8 mouse cellular contexts compared by ENCODE assay signal in the genomic region with DNA sequence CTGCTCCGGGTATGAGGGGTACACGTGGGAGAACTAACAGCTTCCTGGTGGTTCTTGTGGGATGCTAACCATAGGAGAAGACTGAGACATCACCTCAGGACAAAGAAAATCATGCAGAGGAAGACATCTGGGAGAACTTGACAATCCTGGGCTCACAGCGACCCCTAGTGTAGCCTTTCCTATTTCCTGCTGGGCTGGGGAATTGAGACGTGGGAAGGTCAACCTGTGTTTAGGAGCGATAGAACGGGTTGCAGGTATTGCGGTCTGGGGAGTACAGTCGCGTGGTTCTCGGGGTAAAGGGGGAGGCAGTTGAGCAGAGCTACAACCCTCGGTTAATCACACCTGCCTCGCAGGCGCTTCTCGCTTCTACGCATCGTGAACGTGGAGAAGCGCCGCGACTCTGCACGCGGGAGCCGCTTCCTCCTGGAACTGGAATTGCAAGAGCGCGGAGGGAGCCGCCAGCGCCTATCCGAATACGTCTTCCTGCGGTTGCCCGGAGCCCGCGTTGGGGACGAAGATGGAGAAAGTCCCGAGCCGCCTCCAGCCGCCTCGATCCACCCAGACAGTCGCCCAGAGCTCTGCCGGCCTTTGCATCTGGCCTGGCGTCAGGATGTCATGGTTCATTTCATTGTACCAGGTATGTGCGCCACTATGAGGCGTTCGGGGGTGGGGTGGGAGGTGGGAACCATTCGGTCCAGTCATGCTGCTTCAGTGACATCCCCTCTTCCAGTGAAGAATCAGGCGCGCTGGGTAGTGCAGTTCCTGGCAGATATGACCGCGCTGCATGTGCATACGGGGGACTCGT. TPM values are rescaled to one million over a fixed set of nuclear protein-coding genes. Genes with fewer than 3 reads are reported as not detected.
DNase-seq lines count a peak whose midpoint lies in the region; ATAC-seq and TF ChIP-seq lines count a peak whose summit lies in the region.

No protein-coding gene starts in this region.

- under 1% methylated on average over 51 of the region's 51 CpGs for WGBS in forebrain, embryonic 13.5 days
- WGBS in lung, embryonic 15.5 days = under 1% methylated on average over 51 of the region's 51 CpGs

- ATAC-seq in forebrain, embryonic 13.5 days = peak; percentile 65
- no peak for ATAC-seq in lung, embryonic 15.5 days (ENCODE audit: borderline replicate concordance, extremely low read depth, low FRiP score, low TSS enrichment)

- DNase-seq in R1 (ENCODE audit: low read depth, low spot score) = peak; percentile 96
- peak; percentile 58 for DNase-seq in cerebellum, adult 11 months
- peak; percentile 79 for DNase-seq in heart, postnatal 4 days
- DNase-seq in layer of hippocampus, adult 2 months (ENCODE audit: low spot score in 2 of 2) = peak; percentile 74 to 85
- DNase-seq in ovary, postnatal 14 days (ENCODE audit: low spot score) = peak; percentile 67
- DNase-seq in urinary bladder, postnatal 25 days (ENCODE audit: low spot score) = peak; percentile 77

- H3K27me3 ChIP-seq in forebrain, embryonic 13.5 days = peaks cover 15% of the 10 kb centered on the region
- peaks cover 39% of the 10 kb centered on the region for H3K27me3 ChIP-seq in lung, embryonic 15.5 days

- peak overlapping the region; percentile 61 for H3K27ac ChIP-seq in forebrain, embryonic 13.5 days
- H3K27ac ChIP-seq in layer of hippocampus, adult 2 months = peak overlapping the region; percentile 96
- no peak overlapping the region for H3K27ac ChIP-seq in lung, embryonic 15.5 days

- H3K4me3 ChIP-seq in forebrain, embryonic 13.5 days = peak overlapping the region; percentile 34
- H3K4me3 ChIP-seq in layer of hippocampus, adult 2 months = peak overlapping the region; percentile 46
- peak overlapping the region; percentile 38 for H3K4me3 ChIP-seq in lung, embryonic 15.5 days

- peak; percentile 87 for TF ChIP-seq CTCF in layer of hippocampus, adult 2 months (conservative IDR thresholded peaks at IDR 0.05)

- peaks cover 37% of the 10 kb centered on the region for H3K36me3 ChIP-seq in forebrain, embryonic 13.5 days (ENCODE audit: poor library complexity, severe bottlenecking)
- H3K36me3 ChIP-seq in lung, embryonic 15.5 days = no peaks in the 10 kb centered on the region

- H3K9ac ChIP-seq in forebrain, embryonic 13.5 days = peak overlapping the region; percentile 70
- H3K9ac ChIP-seq in lung, embryonic 15.5 days = peak overlapping the region; percentile 26; the same call in 1 of the 2 replicates

- no peaks in the 10 kb centered on the region for H3K9me3 ChIP-seq in forebrain, embryonic 13.5 days (replicated peaks)
- no peaks in the 10 kb centered on the region for H3K9me3 ChIP-seq in lung, embryonic 15.5 days

- peaks cover 16% of the 10 kb centered on the region for H3K4me1 ChIP-seq in forebrain, embryonic 13.5 days
- peaks cover 7% of the 10 kb centered on the region; the same call in 1 of the 2 replicates for H3K4me1 ChIP-seq in lung, embryonic 15.5 days

- H3K4me2 ChIP-seq in forebrain, embryonic 13.5 days = peak overlapping the region; percentile 74
- peak overlapping the region; percentile 82 for H3K4me2 ChIP-seq in lung, embryonic 15.5 days

RNA-seq across cellular contexts. Expression of a gene that starts 7.8 kb away (rescaled TPM):
- 0.25 TPM in 1 of 2 replicates, not detected in the other for polyA plus RNA-seq in forebrain, embryonic 13.5 days (2015; fragmentation: Nextera tagmentation; extraction: Ambion mirVana)
- under 1 TPM in 1 of 2 experiments, not detected in 1; 0.23 TPM for total RNA-seq in heart, postnatal 4 days (2021)
- not detected for total RNA-seq in layer of hippocampus, adult 2 months (2021)
- polyA plus RNA-seq in lung, embryonic 15.5 days (2015; fragmentation: Nextera tagmentation; extraction: Ambion mirVana) = 14.6 and 15.2 TPM in 2 replicates

RNA-seq across cellular contexts. Expression of a gene that starts 9.4 kb away (rescaled TPM):
- polyA plus RNA-seq in forebrain, embryonic 13.5 days (2015; fragmentation: Nextera tagmentation; extraction: Ambion mirVana) = 33.0 and 34.7 TPM in 2 replicates
- under 1 TPM; 0.26 to 0.54 TPM for total RNA-seq in heart, postnatal 4 days (2021)
- 100 to 1,000 TPM in 1 of 2 experiments, 10 to 100 TPM in 1; 93.4 to 101 TPM for total RNA-seq in layer of hippocampus, adult 2 months (2021)
- 5.3 and 5.8 TPM in 2 replicates for polyA plus RNA-seq in lung, embryonic 15.5 days (2015; fragmentation: Nextera tagmentation; extraction: Ambion mirVana)

RNA-seq across cellular contexts. Expression of a gene that starts 30.1 kb away (rescaled TPM):
- 1.5 and 1.7 TPM in 2 replicates for polyA plus RNA-seq in forebrain, embryonic 13.5 days (2015; fragmentation: Nextera tagmentation; extraction: Ambion mirVana)
- total RNA-seq in heart, postnatal 4 days (2021) = 1 to 10 TPM; 3.3 to 4.3 TPM
- total RNA-seq in layer of hippocampus, adult 2 months (2021) = 1 to 10 TPM; 2.1 to 2.5 TPM
- polyA plus RNA-seq in lung, embryonic 15.5 days (2015; fragmentation: Nextera tagmentation; extraction: Ambion mirVana) = 12.8 and 15.1 TPM in 2 replicates

RNA-seq across cellular contexts. Expression of a gene that starts 41.3 kb away (rescaled TPM):
- polyA plus RNA-seq in forebrain, embryonic 13.5 days (2015; fragmentation: Nextera tagmentation; extraction: Ambion mirVana) = not detected in 2 replicates
- total RNA-seq in heart, postnatal 4 days (2021) = not detected
- not detected for total RNA-seq in layer of hippocampus, adult 2 months (2021)
- polyA plus RNA-seq in lung, embryonic 15.5 days (2015; fragmentation: Nextera tagmentation; extraction: Ambion mirVana) = not detected in 2 replicates

RNA-seq across cellular contexts. Expression of a gene that starts 47.3 kb away (rescaled TPM):
- polyA plus RNA-seq in forebrain, embryonic 13.5 days (2015; fragmentation: Nextera tagmentation; extraction: Ambion mirVana) = 0.13 TPM in 1 of 2 replicates, not detected in the other
- total RNA-seq in heart, postnatal 4 days (2021) = under 1 TPM in 1 of 2 experiments, not detected in 1; 0.20 TPM
- not detected for total RNA-seq in layer of hippocampus, adult 2 months (2021)
- 6.4 and 6.5 TPM in 2 replicates for polyA plus RNA-seq in lung, embryonic 15.5 days (2015; fragmentation: Nextera tagmentation; extraction: Ambion mirVana)

Comparison
In these comparisons a context has a peak if more than half of its experiments do, and no peak if none do; other contexts are left out.
1. RNA of a gene that starts 9.4 kb away (total RNA-seq): 93.4 to 101 TPM in layer of hippocampus, adult 2 months; 0.26 to 0.54 TPM in heart, postnatal 4 days; every median in the first group is over 10 times any median in the second.
2. Peak in every context shown above with its lines, with median percentiles within 50 percentile points of each other: DNase-seq and H3K4me3 ChIP-seq.